Mouse (Mus musculus): ENCODE results near the gene Ggta1. TPM values are rescaled to one million over a fixed set of nuclear protein-coding genes. Genes with fewer than 3 reads are reported as not detected.

Gene Ggta1
- total RNA-seq, 2 experiments from 2014 or later = 5.0 to 6.3 TPM

GRCm38 (mm10) chr2:35440480-35440879 lies 22.6 kb downstream of the Ggta1 start:
- no peak for DNase-seq (ENCODE audit: low spot score)

GRCm38 (mm10) chr2:35437796-35438195 lies 25.2 kb downstream of the Ggta1 start:
- DNase-seq (ENCODE audit: low spot score) = no peak

- no peak for DNase-seq (ENCODE audit: low spot score)
These were observed 28.4 kb downstream of the Ggta1 start for GRCm38 (mm10) chr2:35434576-35435123.

GRCm38 (mm10) chr2:35433428-35433827 lies 29.6 kb downstream of the Ggta1 start:
- DNase-seq (ENCODE audit: low spot score) = no peak

- DNase-seq (ENCODE audit: low spot score) = no peak
These were observed 30.6 kb downstream of the Ggta1 start for GRCm38 (mm10) chr2:35432472-35432871.

- DNase-seq (ENCODE audit: low spot score) = no peak
These were observed 31.0 kb downstream of the Ggta1 start for GRCm38 (mm10) chr2:35432011-35432410.

GRCm38 (mm10) chr2:35430806-35431205 lies 32.2 kb downstream of the Ggta1 start:
- DNase-seq (ENCODE audit: low spot score) = no peak

GRCm38 (mm10) chr2:35428615-35429300 lies 34.3 kb downstream of the Ggta1 start:
- DNase-seq (ENCODE audit: low spot score) = no peak

GRCm38 (mm10) chr2:35427559-35427958 lies 35.5 kb downstream of the Ggta1 start:
- peak; percentile 45 for DNase-seq (ENCODE audit: low spot score)

- no peak for DNase-seq (ENCODE audit: low spot score)
These were observed 39.2 kb downstream of the Ggta1 start for GRCm38 (mm10) chr2:35423711-35424339.

GRCm38 (mm10) chr2:35422384-35422783 lies 40.6 kb downstream of the Ggta1 start:
- DNase-seq (ENCODE audit: low spot score) = no peak

GRCm38 (mm10) chr2:35420681-35421080 lies 42.4 kb downstream of the Ggta1 start:
- DNase-seq (ENCODE audit: low spot score) = no peak

GRCm38 (mm10) chr2:35419671-35420070 lies 43.4 kb downstream of the Ggta1 start:
- DNase-seq (ENCODE audit: low spot score) = no peak

GRCm38 (mm10) chr2:35419243-35419642 lies 43.8 kb downstream of the Ggta1 start:
- DNase-seq (ENCODE audit: low spot score) = no peak

GRCm38 (mm10) chr2:35417231-35417630 lies 45.8 kb downstream of the Ggta1 start:
- no peak for DNase-seq (ENCODE audit: low spot score)

GRCm38 (mm10) chr2:35416473-35416872 lies 46.6 kb downstream of the Ggta1 start:
- no peak for DNase-seq (ENCODE audit: low spot score)

- no peak for DNase-seq (ENCODE audit: low spot score)
These were observed 50.2 kb downstream of the Ggta1 start for GRCm38 (mm10) chr2:35412810-35413209.

GRCm38 (mm10) chr2:35412246-35412645 lies 50.8 kb downstream of the Ggta1 start:
- no peak for DNase-seq (ENCODE audit: low spot score)

- no peak for DNase-seq (ENCODE audit: low spot score)
These were observed 51.3 kb downstream of the Ggta1 start for GRCm38 (mm10) chr2:35411640-35412190.

- no peak for DNase-seq (ENCODE audit: low spot score)
These were observed 53.6 kb downstream of the Ggta1 start for GRCm38 (mm10) chr2:35409466-35409865.

GRCm38 (mm10) chr2:35408409-35409110 lies 54.5 kb downstream of the Ggta1 start:
- no peak for DNase-seq (ENCODE audit: low spot score)

- no peak for DNase-seq (ENCODE audit: low spot score)
These were observed 55.2 kb downstream of the Ggta1 start for GRCm38 (mm10) chr2:35407878-35408277.
